Mouse (Mus musculus) ES-Bruce4 (cell line): ENCODE measurements around the gene 4930507D05Rik.

Source experiments
- CTCF ChIP-seq: IDR thresholded peaks from one replicate; pipeline ENCODE4 v1.8.1; 2011; ENCODE audit warnings: low read depth, low read length
- POLR2A ChIP-seq: IDR thresholded peaks from one replicate; pipeline ENCODE4 v1.8.1; 2011; ENCODE audit warnings: low read length; ENCODE audit not compliant: insufficient read depth

GRCm38 (mm10) chr10:62449364-62450279 is at the start of gene 4930507D05Rik, which contains the start of gene Supv3l1:
- TF ChIP-seq POLR2A: no peak
- TF ChIP-seq CTCF: no peak
